Mouse (Mus musculus): ENCODE results near the gene Ptdss2. TPM values are rescaled to one million over a fixed set of nuclear protein-coding genes. Genes with fewer than 3 reads are reported as not detected.
A peak's percentile ranks its signal among the peaks of the same experiment; 100 is the strongest.

Gene Ptdss2
- polyA plus RNA-seq, 2 experiments = 72.8 to 111 TPM

DNA sequence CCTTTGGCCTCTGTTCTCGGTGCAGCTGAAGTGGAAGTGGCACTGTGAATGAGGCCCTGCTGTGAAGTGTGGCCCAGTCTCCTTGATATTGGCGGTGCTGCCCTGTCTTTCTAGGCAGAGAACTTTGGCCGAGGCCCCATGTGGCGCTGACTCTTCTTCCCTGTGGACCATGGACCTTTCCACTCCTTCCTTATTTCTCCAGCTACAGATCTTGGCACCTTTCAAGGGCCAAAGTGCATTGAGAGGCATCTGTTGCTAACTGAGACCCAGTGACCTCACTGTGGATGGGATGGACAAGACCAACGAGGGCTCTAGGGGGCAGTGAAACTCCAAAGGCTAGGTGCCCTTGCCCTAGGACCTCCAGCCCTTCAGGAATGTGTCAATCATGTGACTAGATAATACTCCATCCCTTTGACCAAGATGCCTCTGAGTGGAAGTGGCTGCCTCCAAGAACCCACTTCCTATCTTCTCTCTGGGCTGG, 1.1 kb upstream of the Ptdss2 start:
- WGBS (ENCODE audit: insufficient replicate concordance) = 67% methylated on average over 5 of the region's 5 CpGs
- no peaks in the 10 kb centered on the region for H3K9me3 ChIP-seq (ENCODE audit: control insufficient read depth, low read length)
- H3K4me2 ChIP-seq (ENCODE audit: low read depth) = no peak overlapping the region
- peaks cover 55 to 62% of the 10 kb centered on the region in 2 experiments for H3K4me1 ChIP-seq (replicated peaks; ENCODE audit: control insufficient read depth in 2 of 2, insufficient read depth in 2 of 2, low read length in 1 of 2)
- H3K9ac ChIP-seq (replicated peaks) = no peak overlapping the region
- H3K27ac ChIP-seq = peak overlapping the region; percentile 49
- no peaks in the 10 kb centered on the region for H3K27me3 ChIP-seq (ENCODE audit: control insufficient read depth, insufficient read depth, low read length)
- TF ChIP-seq CTCF (IDR thresholded peaks at IDR 0.05; ENCODE audit: low read depth) (peak; percentile 42), EP300 (IDR thresholded peaks at IDR 0.05; ENCODE audit: low read depth) (no peak)
- no peak overlapping the region for H3K4me3 ChIP-seq (ENCODE audit: insufficient read depth in 1 of 2, low read depth in 2 of 2, low read length in 2 of 2)
- ATAC-seq (ENCODE audit: insufficient read depth) (no peak), DNase-seq (ENCODE audit: low read depth in 3 of 3, low spot score in 3 of 3) (no peak)
- no peaks in the 10 kb centered on the region for H3K36me3 ChIP-seq (replicated peaks; ENCODE audit: control insufficient read depth, insufficient read depth, low read depth)

DNA sequence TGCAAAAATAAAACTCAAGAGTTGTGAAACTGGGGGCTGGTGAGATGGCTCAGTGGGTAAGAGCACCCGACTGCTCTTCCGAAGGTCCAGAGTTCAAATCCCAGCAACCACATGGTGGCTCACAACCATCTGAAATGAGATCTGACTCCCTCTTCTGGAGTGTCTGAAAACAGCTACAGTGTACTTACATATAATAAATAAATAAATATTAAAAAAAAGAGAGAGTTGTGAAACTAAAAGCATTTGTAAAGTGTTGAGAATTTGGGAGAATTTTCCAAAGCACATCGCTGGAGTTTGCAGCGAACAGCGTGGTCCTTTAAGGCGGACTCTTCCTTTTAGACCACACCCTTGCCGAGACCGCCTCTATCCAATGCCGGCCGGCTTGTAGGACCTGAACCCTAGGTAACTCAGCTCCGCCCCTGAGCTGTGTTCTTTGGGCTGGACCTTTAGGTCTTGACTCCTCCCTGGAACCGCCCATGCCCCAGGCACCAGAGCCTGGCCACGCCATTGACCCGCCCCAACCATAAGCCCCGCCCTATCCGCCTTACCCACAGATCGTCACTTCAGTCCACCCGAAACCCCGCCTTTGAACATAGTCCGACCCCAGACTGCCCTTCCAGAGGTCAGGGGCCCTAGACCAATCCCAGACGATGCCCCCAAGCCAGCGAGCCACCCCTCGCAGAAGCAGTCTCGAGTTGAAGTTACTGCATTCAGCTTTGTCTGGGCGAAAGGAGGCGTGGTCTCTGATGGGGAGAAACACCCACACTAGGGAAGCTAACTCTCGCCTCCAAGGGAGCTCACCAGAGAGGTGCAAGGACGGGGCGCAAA, 721 bp downstream of the Ptdss2 start:
- DNase-seq (ENCODE audit: low read depth in 3 of 3, low spot score in 3 of 3) (peak; percentile 99), ATAC-seq (ENCODE audit: insufficient read depth) (peak; percentile 98)
- peaks cover 62 to 75% of the 10 kb centered on the region in 2 experiments for H3K4me1 ChIP-seq (replicated peaks; ENCODE audit: control insufficient read depth in 2 of 2, insufficient read depth in 2 of 2, low read length in 1 of 2)
- H3K9me3 ChIP-seq (ENCODE audit: control insufficient read depth, low read length) = no peaks in the 10 kb centered on the region
- peak overlapping the region; percentile 84 for H3K27ac ChIP-seq
- H3K27me3 ChIP-seq (ENCODE audit: control insufficient read depth, insufficient read depth, low read length) = no peaks in the 10 kb centered on the region
- TF ChIP-seq CTCF (IDR thresholded peaks at IDR 0.05; ENCODE audit: low read depth) = peak; percentile 28; the same call in 1 of the 2 replicates
- TF ChIP-seq EP300 (IDR thresholded peaks at IDR 0.05; ENCODE audit: low read depth) = no peak
- peak overlapping the region; percentile 70 to 79 for H3K4me3 ChIP-seq (ENCODE audit: insufficient read depth in 1 of 2, low read depth in 2 of 2, low read length in 2 of 2)
- peak overlapping the region; percentile 65 for H3K4me2 ChIP-seq (ENCODE audit: low read depth)
- no peaks in the 10 kb centered on the region for H3K36me3 ChIP-seq (replicated peaks; ENCODE audit: control insufficient read depth, insufficient read depth, low read depth)
- under 1% methylated on average over 29 of the region's 29 CpGs for WGBS (ENCODE audit: insufficient replicate concordance)
- H3K9ac ChIP-seq (replicated peaks) = peak overlapping the region; percentile 78

DNA sequence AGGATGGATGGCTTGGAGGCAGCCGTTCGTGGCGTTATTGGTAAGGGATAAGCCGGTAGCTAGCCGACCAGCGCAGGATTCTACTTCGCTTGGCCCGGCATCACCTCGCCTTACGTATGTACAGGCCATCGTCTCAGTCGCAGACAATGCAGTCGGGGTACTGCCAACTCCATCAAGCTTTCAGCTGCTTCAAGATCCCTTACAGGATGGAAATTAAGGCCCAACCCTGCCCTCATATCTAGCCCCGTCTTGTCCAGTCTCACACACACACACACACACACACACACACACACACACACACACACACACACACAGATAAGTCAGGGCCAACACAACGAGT, 1.3 kb downstream of the Ptdss2 start:
- no peaks in the 10 kb centered on the region for H3K36me3 ChIP-seq (replicated peaks; ENCODE audit: control insufficient read depth, insufficient read depth, low read depth)
- peak overlapping the region; percentile 84 for H3K27ac ChIP-seq
- DNase-seq (ENCODE audit: low read depth in 3 of 3, low spot score in 3 of 3) (no peak), ATAC-seq (ENCODE audit: insufficient read depth) (peak; percentile 3)
- H3K9me3 ChIP-seq (ENCODE audit: control insufficient read depth, low read length) = no peaks in the 10 kb centered on the region
- H3K4me1 ChIP-seq (replicated peaks; ENCODE audit: control insufficient read depth in 2 of 2, insufficient read depth in 2 of 2, low read length in 1 of 2) = peaks cover 62 to 71% of the 10 kb centered on the region in 2 experiments
- peak overlapping the region; percentile 70 to 79 for H3K4me3 ChIP-seq (ENCODE audit: insufficient read depth in 1 of 2, low read depth in 2 of 2, low read length in 2 of 2)
- WGBS (ENCODE audit: insufficient replicate concordance) = 2% methylated on average over 15 of the region's 15 CpGs
- peak overlapping the region; percentile 65 for H3K4me2 ChIP-seq (ENCODE audit: low read depth)
- TF ChIP-seq CTCF (IDR thresholded peaks at IDR 0.05; ENCODE audit: low read depth) = no peak
- TF ChIP-seq EP300 (IDR thresholded peaks at IDR 0.05; ENCODE audit: low read depth) = no peak
- peak overlapping the region; percentile 78 for H3K9ac ChIP-seq (replicated peaks)
- H3K27me3 ChIP-seq (ENCODE audit: control insufficient read depth, insufficient read depth, low read length) = no peaks in the 10 kb centered on the region

DNA sequence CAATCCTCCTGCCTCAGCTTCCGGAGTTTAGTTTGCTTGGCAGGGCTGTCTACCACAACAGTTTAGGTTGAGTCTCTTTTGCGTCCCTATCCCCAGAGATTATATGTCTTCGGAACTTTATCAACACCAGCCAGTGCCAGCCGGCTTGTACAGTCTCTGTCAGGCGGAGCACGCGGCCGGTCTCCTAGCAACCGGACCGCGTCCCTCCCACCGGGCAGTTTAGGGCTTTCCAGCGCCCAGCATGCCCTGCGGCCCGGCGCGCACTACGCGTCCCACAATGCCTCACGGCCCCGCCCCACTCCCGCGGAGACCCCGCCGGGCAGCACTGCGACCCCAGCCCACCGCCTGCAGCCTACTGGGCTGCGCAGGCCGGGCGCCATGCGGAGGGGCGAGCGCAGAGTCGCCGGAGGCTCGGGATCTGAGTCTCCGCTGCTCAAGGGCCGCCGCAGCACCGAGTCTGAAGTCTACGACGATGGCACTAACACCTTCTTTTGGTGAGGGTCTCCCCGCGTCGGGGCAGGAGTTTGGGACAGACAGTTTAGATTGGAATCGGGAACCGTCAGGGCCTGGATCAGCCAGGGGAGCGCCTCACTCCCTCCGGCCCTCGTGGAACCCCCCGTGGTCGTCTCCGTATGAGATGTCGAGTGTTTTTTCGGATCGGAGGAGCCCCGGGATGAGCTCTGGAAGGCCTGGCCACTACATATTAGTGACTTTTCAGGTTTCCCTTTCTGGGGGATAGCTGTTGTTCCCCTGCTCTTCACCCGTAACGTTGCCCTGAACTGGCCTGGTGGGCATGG, 9.0 kb downstream of the Ptdss2 start:
- TF ChIP-seq EP300 (IDR thresholded peaks at IDR 0.05; ENCODE audit: low read depth) (peak; percentile 94), CTCF (IDR thresholded peaks at IDR 0.05; ENCODE audit: low read depth) (no peak)
- WGBS (ENCODE audit: insufficient replicate concordance) = under 1% methylated on average over 59 of the region's 59 CpGs
- H3K9ac ChIP-seq (replicated peaks) = peak overlapping the region; percentile 100
- peak overlapping the region; percentile 93 for H3K4me2 ChIP-seq (ENCODE audit: low read depth)
- peak overlapping the region; percentile 93 to 100 for H3K4me3 ChIP-seq (ENCODE audit: insufficient read depth in 1 of 2, low read depth in 2 of 2, low read length in 2 of 2)
- peak; percentile 94 to 96 (median 95) for DNase-seq (ENCODE audit: low read depth in 3 of 3, low spot score in 3 of 3)
- H3K4me1 ChIP-seq (replicated peaks; ENCODE audit: control insufficient read depth in 2 of 2, insufficient read depth in 2 of 2, low read length in 1 of 2) = peaks cover 42 to 57% of the 10 kb centered on the region in 2 experiments
- H3K27me3 ChIP-seq (ENCODE audit: control insufficient read depth, insufficient read depth, low read length) = no peaks in the 10 kb centered on the region
- H3K27ac ChIP-seq = peak overlapping the region; percentile 100
- peaks cover 24% of the 10 kb centered on the region for H3K36me3 ChIP-seq (replicated peaks; ENCODE audit: control insufficient read depth, insufficient read depth, low read depth)
- ATAC-seq (ENCODE audit: insufficient read depth) = peak; percentile 85
- no peaks in the 10 kb centered on the region for H3K9me3 ChIP-seq (ENCODE audit: control insufficient read depth, low read length)
